ENCODE assay signal across 8 mouse cellular contexts in genomic region chr6:136010290-136011037, GRCm38 (mm10).
DNase-seq lines count a peak whose midpoint lies in the region; ATAC-seq lines count a peak whose summit lies in the region.

No protein-coding gene starts in this region.

- peaks cover 13% of the 10 kb centered on the region for H3K4me1 ChIP-seq in hindbrain, embryonic 16.5 days (ENCODE audit: control insufficient read depth, insufficient read depth, low read depth, low read length)
- peaks cover 19% of the 10 kb centered on the region for H3K4me1 ChIP-seq in neural tube, embryonic 15.5 days

- ATAC-seq in cerebellum, adult (ENCODE audit: insufficient number of reproducible peaks, low FRiP score, low TSS enrichment) = no peak
- peak; percentile 58 for ATAC-seq in hindbrain, embryonic 16.5 days
- ATAC-seq in neural tube, embryonic 15.5 days (ENCODE audit: low FRiP score) = peak; percentile 29; the same call in 1 of the 2 replicates

- WGBS in hindbrain, embryonic 16.5 days = 18% methylated on average over 7 of the region's 7 CpGs
- 25% methylated on average over 7 of the region's 7 CpGs for WGBS in neural tube, embryonic 15.5 days

- H3K9ac ChIP-seq in hindbrain, embryonic 16.5 days (ENCODE audit: low read depth, low read length) = no peak overlapping the region
- no peak overlapping the region for H3K9ac ChIP-seq in neural tube, embryonic 15.5 days (replicated peaks)

- H3K27me3 ChIP-seq in hindbrain, embryonic 16.5 days (replicated peaks; ENCODE audit: control insufficient read depth, insufficient read depth, low read length) = no peaks in the 10 kb centered on the region
- no peaks in the 10 kb centered on the region for H3K27me3 ChIP-seq in neural tube, embryonic 15.5 days (replicated peaks)

- no peaks in the 10 kb centered on the region for H3K36me3 ChIP-seq in hindbrain, embryonic 16.5 days (ENCODE audit: control insufficient read depth, insufficient read depth, low read length)
- no peaks in the 10 kb centered on the region for H3K36me3 ChIP-seq in neural tube, embryonic 15.5 days

- no peak overlapping the region for H3K4me2 ChIP-seq in hindbrain, embryonic 16.5 days (ENCODE audit: low read length)
- H3K4me2 ChIP-seq in neural tube, embryonic 15.5 days = no peak overlapping the region

- peak; percentile 37 to 58 for DNase-seq in cerebellum, postnatal 10 days
- peak; percentile 61 for DNase-seq in lung, postnatal 10 days
- DNase-seq in lung, adult 18-20 months = no peak
- no peak for DNase-seq in B cell, adult 2 months
- no peak for DNase-seq in layer of hippocampus, postnatal 10 days (ENCODE audit: low spot score in 2 of 2)

- no peak overlapping the region for H3K27ac ChIP-seq in hindbrain, embryonic 16.5 days (ENCODE audit: low read depth, low read length)
- H3K27ac ChIP-seq in neural tube, embryonic 15.5 days (replicated peaks) = no peak overlapping the region; the same call in 1 of the 2 replicates

- no peak overlapping the region for H3K4me3 ChIP-seq in hindbrain, embryonic 16.5 days (ENCODE audit: low read length)
- H3K4me3 ChIP-seq in neural tube, embryonic 15.5 days (replicated peaks) = no peak overlapping the region

- H3K9me3 ChIP-seq in hindbrain, embryonic 16.5 days (ENCODE audit: control insufficient read depth, low read length) = no peaks in the 10 kb centered on the region
- no peaks in the 10 kb centered on the region for H3K9me3 ChIP-seq in neural tube, embryonic 15.5 days (replicated peaks)

Comparison
In these comparisons a context has a peak if more than half of its experiments do, and no peak if none do; other contexts are left out.
1. DNase-seq: peak in cerebellum, postnatal 10 days (2 of 2) and lung, postnatal 10 days (single experiment); none in lung, adult 18-20 months (0 of 2), B cell, adult 2 months (0 of 2) and layer of hippocampus, postnatal 10 days (0 of 2).